Mouse (Mus musculus): ENCODE data around the gene Susd5. TPM values are rescaled to one million over a fixed set of nuclear protein-coding genes. Genes with fewer than 3 reads are reported as not detected.

Susd5 gene
- total and polyA plus RNA-seq, 3 experiments, result 0.16 TPM; not detected in 2

DNA sequence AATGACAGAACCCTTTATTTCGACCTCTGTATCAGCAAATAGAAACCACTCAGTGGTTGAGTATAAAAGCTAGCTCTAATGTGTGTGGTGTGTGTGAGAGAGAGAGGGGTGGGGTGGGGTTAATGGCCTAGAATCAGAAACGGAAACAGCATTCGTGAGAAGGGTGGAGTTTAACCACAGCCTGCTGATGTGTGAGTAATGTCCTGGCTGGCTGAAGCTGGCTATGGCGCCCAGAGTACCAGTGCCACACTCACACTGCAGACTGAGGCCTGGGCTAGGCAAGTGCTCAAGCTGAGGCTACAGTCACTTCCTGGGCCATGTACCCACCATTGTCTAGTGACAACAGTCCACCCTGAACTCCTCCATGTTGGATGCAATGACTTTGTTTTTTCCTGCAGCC, 40.5 kb upstream of the Susd5 start:
- no peak for DNase-seq (ENCODE audit: low spot score)
- Histone ChIP-seq H3K4me3 (ENCODE audit: low read depth, low read length) (no peak overlapping the region), H3K4me1 (ENCODE audit: insufficient read depth, low read depth, low read length) (peaks cover 3% of the 10 kb centered on the region), H3K27me3 (ENCODE audit: insufficient read depth, low read length) (no peaks in the 10 kb centered on the region), H3K36me3 (replicated peaks) (no peaks in the 10 kb centered on the region), H3K9me3 (replicated peaks) (peaks cover 2% of the 10 kb centered on the region; the same call in 1 of the 2 replicates)
- ATAC-seq (ENCODE audit: extremely low read depth, insufficient number of reproducible peaks, low FRiP score, poor library complexity, severe bottlenecking), result 0 out of 2 replicates have a peak, but pooled peaks have one; percentile 22
- TF ChIP-seq GATA1 (IDR thresholded peaks at IDR 0.05; ENCODE audit: borderline replicate concordance, low read length) (no peak), GATA2 (IDR thresholded peaks at IDR 0.05; ENCODE audit: borderline replicate concordance, low read depth, low read length) (no peak), POLR2AphosphoS5 (IDR thresholded peaks at IDR 0.05; ENCODE audit: insufficient replicate concordance, low read depth, low read length) (no peak), TAL1 (conservative IDR thresholded peaks at IDR 0.05; ENCODE audit: low read depth, low read length) (no peak), CTCF (IDR thresholded peaks at IDR 0.05; ENCODE audit: low read depth, low read length) (no peak)

DNA sequence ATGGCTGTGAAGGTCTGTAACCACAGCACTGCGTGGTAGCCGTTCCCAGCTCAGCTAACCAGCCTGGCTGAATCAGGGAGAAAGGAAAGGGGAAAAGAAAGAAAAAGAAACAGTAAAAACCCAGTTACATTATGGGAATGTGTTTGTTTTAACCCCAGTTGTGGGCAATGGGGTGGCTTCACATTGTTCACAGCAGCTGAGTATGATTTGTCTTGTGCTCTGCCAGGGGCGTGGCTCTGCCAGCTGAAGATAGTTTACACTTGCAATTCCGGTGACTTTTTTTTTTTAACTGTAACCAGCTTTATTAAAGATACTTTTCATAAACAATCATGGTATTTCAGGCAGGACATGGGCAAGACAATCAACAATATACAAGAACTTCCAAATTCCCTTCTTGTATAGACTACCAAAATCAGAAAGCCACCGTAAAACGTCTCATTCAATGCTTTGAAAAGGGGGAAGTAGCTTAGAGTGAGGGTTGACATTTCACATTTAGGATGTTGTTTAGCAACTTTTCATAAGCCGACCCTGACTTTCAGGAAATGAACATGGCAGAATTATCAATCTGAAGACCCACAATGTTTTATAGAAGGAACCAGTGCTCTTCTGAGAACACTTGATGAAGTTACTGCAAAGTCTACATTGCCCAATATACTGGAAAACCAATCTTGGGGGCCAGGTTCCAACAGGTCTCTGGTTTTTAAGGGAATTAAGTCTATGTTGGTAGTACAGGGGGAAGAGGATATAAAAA, 37.8 kb upstream of the Susd5 start:
- Histone ChIP-seq H3K27me3 (ENCODE audit: insufficient read depth, low read length) (peaks cover 2% of the 10 kb centered on the region; the same call in 1 of the 2 replicates), H3K9me3 (replicated peaks) (0 out of 2 replicates have a peak, but pooled peaks cover 2% of the 10 kb centered on the region), H3K4me3 (ENCODE audit: low read depth, low read length) (no peak overlapping the region), H3K36me3 (replicated peaks) (no peaks in the 10 kb centered on the region), H3K4me1 (ENCODE audit: insufficient read depth, low read depth, low read length) (peaks cover 3% of the 10 kb centered on the region)
- DNase-seq (ENCODE audit: low spot score), result no peak
- no peak for ATAC-seq (ENCODE audit: extremely low read depth, insufficient number of reproducible peaks, low FRiP score, poor library complexity, severe bottlenecking)
- no peak for TF ChIP-seq GATA1 (IDR thresholded peaks at IDR 0.05; ENCODE audit: borderline replicate concordance, low read length)
- no peak for TF ChIP-seq POLR2AphosphoS5 (IDR thresholded peaks at IDR 0.05; ENCODE audit: insufficient replicate concordance, low read depth, low read length)
- no peak for TF ChIP-seq CTCF (IDR thresholded peaks at IDR 0.05; ENCODE audit: low read depth, low read length)
- no peak for TF ChIP-seq TAL1 (conservative IDR thresholded peaks at IDR 0.05; ENCODE audit: low read depth, low read length)
- no peak for TF ChIP-seq GATA2 (IDR thresholded peaks at IDR 0.05; ENCODE audit: borderline replicate concordance, low read depth, low read length)

DNA sequence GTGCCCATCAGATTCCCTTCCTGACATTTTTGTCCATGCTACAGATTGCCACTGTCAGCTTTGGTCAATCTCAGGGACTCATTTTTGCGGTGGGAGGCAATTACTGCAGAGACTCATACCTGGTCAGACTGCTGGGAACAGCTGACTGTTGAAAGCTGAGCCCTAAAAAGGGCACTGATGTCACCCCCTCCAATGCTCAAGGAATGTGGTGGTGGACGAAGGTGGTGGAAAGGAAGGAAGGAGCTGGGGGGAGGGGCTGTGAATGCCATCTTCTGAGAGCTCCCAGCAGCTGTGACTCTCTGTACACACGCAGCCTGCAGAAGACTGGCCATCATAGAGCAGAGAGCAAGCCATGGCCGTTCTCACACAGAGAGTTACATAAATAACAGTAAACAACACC, 34.8 kb upstream of the Susd5 start:
- no peak for ATAC-seq (ENCODE audit: extremely low read depth, insufficient number of reproducible peaks, low FRiP score, poor library complexity, severe bottlenecking)

DNA sequence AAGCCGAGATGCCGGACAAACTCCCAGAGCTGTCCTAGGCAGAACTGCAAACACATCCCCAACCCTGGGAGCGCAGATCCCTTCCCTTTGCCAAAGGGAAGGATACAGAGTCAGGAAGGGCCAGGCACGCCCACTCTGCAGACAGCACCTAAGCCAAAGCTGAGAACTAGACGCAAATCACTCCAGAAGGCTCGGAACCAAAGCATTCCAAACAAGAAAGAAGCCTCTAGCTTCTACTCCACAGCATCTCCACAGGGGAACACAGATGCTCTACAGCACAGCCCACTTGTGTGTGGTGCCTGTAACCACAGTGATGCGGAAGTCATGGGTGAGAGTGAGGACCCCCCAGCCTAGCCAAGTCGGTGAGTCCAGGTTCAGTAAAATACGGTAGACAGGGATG, 31.8 kb upstream of the Susd5 start:
- no peak for TF ChIP-seq TAL1 (conservative IDR thresholded peaks at IDR 0.05; ENCODE audit: low read depth, low read length)
- no peak for TF ChIP-seq POLR2AphosphoS5 (IDR thresholded peaks at IDR 0.05; ENCODE audit: insufficient replicate concordance, low read depth, low read length)
- Histone ChIP-seq H3K36me3 (replicated peaks) (no peaks in the 10 kb centered on the region), H3K9me3 (replicated peaks) (peaks cover 6% of the 10 kb centered on the region), H3K4me3 (ENCODE audit: low read depth, low read length) (no peak overlapping the region), H3K27me3 (ENCODE audit: insufficient read depth, low read length) (peaks cover 2% of the 10 kb centered on the region; the same call in 1 of the 2 replicates), H3K4me1 (ENCODE audit: insufficient read depth, low read depth, low read length) (peaks cover 5% of the 10 kb centered on the region; the same call in 1 of the 2 replicates)
- ATAC-seq (ENCODE audit: extremely low read depth, insufficient number of reproducible peaks, low FRiP score, poor library complexity, severe bottlenecking) (no peak), DNase-seq (ENCODE audit: low spot score) (no peak)

More for the DNA sequence above, 34.8 kb upstream of the Susd5 start:
- H3K9me3 ChIP-seq (replicated peaks), result peaks cover 8% of the 10 kb centered on the region
- peaks cover 2% of the 10 kb centered on the region; the same call in 1 of the 2 replicates for H3K27me3 ChIP-seq (ENCODE audit: insufficient read depth, low read length)
- H3K4me1 ChIP-seq (ENCODE audit: insufficient read depth, low read depth, low read length), result peaks cover 5% of the 10 kb centered on the region; the same call in 1 of the 2 replicates
- H3K36me3 ChIP-seq (replicated peaks), result no peaks in the 10 kb centered on the region
- no peak overlapping the region for H3K4me3 ChIP-seq (ENCODE audit: low read depth, low read length)
- TF ChIP-seq TAL1 (conservative IDR thresholded peaks at IDR 0.05; ENCODE audit: low read depth, low read length) (no peak), GATA2 (IDR thresholded peaks at IDR 0.05; ENCODE audit: borderline replicate concordance, low read depth, low read length) (no peak), POLR2AphosphoS5 (IDR thresholded peaks at IDR 0.05; ENCODE audit: insufficient replicate concordance, low read depth, low read length) (no peak), GATA1 (IDR thresholded peaks at IDR 0.05; ENCODE audit: borderline replicate concordance, low read length) (no peak), CTCF (IDR thresholded peaks at IDR 0.05; ENCODE audit: low read depth, low read length) (no peak)
- no peak for DNase-seq (ENCODE audit: low spot score)

DNA sequence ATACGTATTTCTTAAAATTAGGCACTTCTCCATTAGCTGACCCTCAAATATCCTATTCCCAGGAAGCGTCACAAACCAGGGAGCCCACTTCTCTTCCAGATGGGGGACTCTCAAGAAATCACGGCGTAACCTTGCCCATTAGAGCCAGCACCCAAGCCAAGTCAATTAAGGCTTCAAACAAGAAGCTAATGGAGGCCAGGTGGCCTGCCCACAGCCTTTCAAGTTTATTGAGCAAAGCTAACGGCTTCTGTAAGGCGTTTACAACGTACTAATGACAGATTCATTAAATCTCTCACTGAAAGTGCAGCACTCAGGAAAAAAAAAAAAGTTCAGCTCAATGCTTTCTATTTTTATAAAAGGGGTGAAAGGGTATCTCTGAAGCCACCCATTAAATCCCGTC, 31.1 kb upstream of the Susd5 start:
- DNase-seq (ENCODE audit: low spot score) (no peak), ATAC-seq (ENCODE audit: extremely low read depth, insufficient number of reproducible peaks, low FRiP score, poor library complexity, severe bottlenecking) (no peak)
- Histone ChIP-seq H3K36me3 (replicated peaks) (no peaks in the 10 kb centered on the region), H3K4me1 (ENCODE audit: insufficient read depth, low read depth, low read length) (peaks cover 5% of the 10 kb centered on the region; the same call in 1 of the 2 replicates), H3K4me3 (ENCODE audit: low read depth, low read length) (no peak overlapping the region), H3K9me3 (replicated peaks) (peaks cover 6% of the 10 kb centered on the region), H3K27me3 (ENCODE audit: insufficient read depth, low read length) (peaks cover 2% of the 10 kb centered on the region; the same call in 1 of the 2 replicates)
- TF ChIP-seq GATA2 (IDR thresholded peaks at IDR 0.05; ENCODE audit: borderline replicate concordance, low read depth, low read length), result no peak
- TF ChIP-seq POLR2AphosphoS5 (IDR thresholded peaks at IDR 0.05; ENCODE audit: insufficient replicate concordance, low read depth, low read length), result no peak
- no peak for TF ChIP-seq GATA1 (IDR thresholded peaks at IDR 0.05; ENCODE audit: borderline replicate concordance, low read length)
- TF ChIP-seq CTCF (IDR thresholded peaks at IDR 0.05; ENCODE audit: low read depth, low read length), result no peak
- no peak for TF ChIP-seq TAL1 (conservative IDR thresholded peaks at IDR 0.05; ENCODE audit: low read depth, low read length)

DNA sequence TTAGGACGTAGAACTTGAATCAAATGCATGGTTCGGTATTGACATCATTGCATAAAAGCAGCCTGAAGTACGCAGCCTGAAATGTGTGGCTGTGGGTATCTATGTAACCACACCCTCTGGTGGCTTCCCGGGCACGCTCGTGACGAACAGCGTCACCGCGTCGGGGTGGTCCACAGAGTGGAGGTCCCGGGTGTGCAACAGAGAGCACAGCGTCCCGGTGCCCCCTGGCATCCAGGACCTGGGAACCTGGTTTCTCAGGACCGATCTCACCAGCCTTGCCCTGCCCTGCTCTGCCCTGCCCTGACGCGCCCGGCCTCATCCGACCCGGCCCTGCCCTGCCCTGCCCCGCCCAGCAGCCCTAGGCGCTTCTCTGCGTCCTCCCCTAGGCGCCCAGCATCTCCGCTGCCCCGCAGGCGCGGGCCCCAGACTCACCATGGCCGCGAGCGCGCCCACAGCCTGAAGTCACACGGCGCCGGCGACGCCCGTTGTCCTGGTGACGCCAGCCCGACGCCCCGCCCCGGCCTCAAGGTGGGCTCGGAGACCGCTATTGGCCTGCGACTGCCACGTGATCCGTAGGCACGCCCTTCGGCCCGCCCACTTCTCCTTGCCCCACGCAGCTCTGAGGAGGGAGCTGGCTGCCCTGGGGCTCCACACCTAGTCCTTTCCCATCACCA, 30.5 kb upstream of the Susd5 start:
- DNase-seq (ENCODE audit: low spot score) (no peak), ATAC-seq (ENCODE audit: extremely low read depth, insufficient number of reproducible peaks, low FRiP score, poor library complexity, severe bottlenecking) (no peak)
- peaks cover 5% of the 10 kb centered on the region; the same call in 1 of the 2 replicates for H3K4me1 ChIP-seq (ENCODE audit: insufficient read depth, low read depth, low read length)
- peaks cover 6% of the 10 kb centered on the region for H3K9me3 ChIP-seq (replicated peaks)
- peak overlapping the region; percentile 6; the same call in 1 of the 2 replicates for H3K4me3 ChIP-seq (ENCODE audit: low read depth, low read length)
- H3K27me3 ChIP-seq (ENCODE audit: insufficient read depth, low read length), result peaks cover 2% of the 10 kb centered on the region; the same call in 1 of the 2 replicates
- no peak for TF ChIP-seq CTCF (IDR thresholded peaks at IDR 0.05; ENCODE audit: low read depth, low read length)
- H3K36me3 ChIP-seq (replicated peaks), result no peaks in the 10 kb centered on the region

Measured in G1E (cell line).